Mouse (Mus musculus) brain, adult 2 months (tissue): ENCODE measurements around the gene Cfap221.

Source experiments
- DNase-seq: peaks from one replicate; pipeline ENCODE4 v3.0.0; 2011; ENCODE audit warnings: low read depth, low spot score

Gene Cfap221

DNA sequence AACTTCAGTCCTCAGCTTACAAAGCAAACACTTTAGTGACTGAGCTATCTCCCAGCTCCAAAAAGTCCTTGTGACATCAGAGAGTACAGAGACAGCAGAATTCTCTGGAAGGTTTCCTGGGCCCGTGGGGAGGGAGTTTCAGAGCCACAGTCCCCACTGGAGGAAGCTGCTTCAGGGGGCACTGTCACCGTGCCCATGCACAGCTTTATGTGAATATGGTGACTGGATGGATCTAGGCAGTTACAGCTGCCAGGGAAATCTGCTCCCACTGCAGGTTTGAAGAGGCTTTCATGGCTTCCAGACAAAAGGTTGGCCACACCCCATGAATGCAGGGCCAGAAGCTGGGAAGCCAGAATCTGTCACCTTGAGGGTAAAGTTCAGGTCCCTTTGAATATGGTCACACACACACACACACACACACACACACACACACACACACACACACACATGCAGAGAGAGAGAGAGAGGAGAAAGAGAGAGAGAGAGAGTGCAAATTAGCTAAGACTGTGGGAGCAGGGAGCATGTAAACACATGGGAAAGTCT, 89.8 kb downstream of the Cfap221 start:
- DNase-seq: no peak

DNA sequence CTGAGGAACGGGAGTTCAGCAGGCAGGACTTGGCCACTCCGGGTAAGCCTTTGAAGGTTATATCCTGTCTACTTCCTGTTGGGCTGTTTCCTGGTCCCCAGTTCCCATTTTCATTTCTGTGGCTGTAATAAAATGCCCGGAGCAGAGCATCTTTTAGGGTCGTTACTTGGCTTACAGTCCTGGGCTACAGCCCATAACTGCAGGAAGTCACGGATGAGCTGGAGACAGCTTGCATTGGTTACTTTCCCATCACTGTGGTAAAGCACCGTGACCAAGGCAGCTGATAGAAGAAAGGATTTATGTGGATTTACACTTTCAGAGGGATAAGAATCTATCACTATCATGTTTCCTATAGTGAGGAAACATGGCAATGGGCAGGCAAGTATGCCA, 93.8 kb downstream of the Cfap221 start:
- no peak for DNase-seq

- DNase-seq: peak; percentile 86
Measured at GRCm38 (mm10) chr1:119902551-119903230, 94.3 kb downstream of the Cfap221 start.

GRCm38 (mm10) chr1:119899195-119900123, 97.6 kb downstream of the Cfap221 start:
- DNase-seq: peak; percentile 72

DNA sequence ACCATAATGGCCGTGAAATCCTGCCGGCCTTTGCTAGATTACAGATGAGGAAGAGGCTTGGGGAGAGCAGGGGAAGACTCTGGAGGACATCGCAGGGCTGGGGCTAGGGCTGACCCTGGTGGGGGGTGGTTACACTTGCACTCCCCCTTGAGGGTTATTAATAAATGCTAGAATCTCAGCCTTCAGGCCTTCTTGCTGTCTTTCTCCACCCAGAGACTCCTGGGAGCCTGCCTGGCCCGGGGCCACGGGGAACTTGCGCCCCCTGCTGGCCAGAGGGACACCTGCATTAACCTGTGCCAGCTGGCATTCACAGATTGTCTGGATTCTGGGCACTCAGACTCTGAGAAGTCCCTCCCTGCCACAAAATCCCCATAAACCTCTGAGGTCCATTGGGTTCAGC, 102.1 kb downstream of the Cfap221 start:
- peak; percentile 80 for DNase-seq

DNA sequence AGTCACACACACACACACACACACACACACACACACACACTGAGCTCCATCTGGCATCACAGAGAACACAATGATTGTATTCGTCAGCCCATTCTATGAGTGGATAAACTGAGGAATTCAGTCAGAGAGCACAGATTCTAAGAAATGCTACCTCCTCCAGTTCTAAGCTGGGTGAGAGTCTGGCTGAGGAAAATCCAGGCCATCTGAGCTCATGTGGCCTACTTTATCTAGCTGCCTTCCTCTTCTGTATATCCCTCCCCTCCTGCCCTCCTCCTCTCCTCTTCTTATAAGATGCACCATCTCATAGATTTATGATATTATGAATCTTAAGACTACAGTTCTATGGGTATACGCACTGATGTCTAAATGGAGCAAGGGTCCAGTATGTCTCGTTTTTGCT, 103.4 kb downstream of the Cfap221 start:
- DNase-seq: peak; percentile 66

GRCm38 (mm10) chr1:119892933-119893332, 104.1 kb downstream of the Cfap221 start:
- no peak for DNase-seq

- DNase-seq: peak; percentile 66
Measured at GRCm38 (mm10) chr1:119891865-119892264, 105.2 kb downstream of the Cfap221 start.

DNA sequence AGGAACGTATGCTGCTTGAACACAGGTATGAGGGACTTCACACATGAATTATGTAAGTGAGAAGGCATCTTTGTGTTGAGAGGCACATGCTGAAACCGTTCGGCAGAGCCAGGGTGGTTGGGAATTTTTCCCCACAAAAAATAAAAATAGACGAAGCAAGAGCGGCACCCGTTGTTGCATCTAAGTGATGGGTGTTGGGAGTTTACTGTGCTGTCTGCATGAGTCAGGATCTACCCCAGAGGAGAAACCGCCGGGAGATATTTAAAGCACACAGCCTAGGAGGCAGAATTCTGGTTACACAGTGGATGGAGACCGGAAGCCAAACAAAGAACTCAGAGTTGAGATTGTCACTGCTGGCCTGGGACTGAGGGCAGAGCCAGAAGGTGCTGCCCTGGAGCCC, 105.9 kb downstream of the Cfap221 start:
- DNase-seq: peak; percentile 87

DNA sequence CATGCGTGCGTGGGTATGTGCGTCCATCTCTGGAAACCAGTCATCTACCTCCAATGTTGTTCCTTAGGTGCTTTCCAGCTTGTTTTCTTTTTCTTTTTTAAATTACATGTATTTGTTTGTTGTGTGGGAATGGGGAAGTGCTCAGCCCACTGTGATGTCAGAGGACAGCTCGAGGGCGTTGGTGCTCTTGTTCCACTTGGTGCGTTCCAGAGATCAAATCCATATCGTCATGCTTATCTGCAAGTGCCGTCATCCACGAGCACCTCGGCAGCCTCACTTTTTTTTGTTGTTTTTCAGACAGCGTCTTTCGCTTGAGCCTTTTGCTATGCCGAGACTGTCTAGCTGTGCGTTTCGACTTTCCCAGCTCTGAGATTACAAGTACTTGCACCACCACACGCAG, 107.7 kb downstream of the Cfap221 start:
- DNase-seq: no peak

- peak; percentile 51 for DNase-seq
Measured at GRCm38 (mm10) chr1:119886320-119886719, 110.7 kb downstream of the Cfap221 start.

DNA sequence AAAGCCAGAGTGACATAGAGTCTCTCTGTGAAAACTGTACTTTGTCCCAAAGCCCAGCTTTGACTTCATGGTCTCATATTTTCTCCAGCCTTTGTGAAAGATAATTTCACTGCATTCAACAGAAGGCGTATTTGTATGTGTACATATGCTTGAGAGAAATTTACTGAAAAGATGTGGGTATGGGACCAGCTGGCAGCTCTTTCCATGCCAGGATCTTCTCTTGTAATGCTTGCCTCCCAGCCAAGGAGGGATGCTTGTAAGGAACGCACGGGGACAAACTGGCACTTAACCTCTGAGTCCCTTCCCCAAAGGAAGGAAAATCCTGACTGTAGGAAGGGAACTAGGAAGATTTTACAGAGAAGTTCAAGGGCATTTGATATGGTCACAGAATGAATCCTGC, 112.8 kb downstream of the Cfap221 start:
- peak; percentile 86 for DNase-seq

DNA sequence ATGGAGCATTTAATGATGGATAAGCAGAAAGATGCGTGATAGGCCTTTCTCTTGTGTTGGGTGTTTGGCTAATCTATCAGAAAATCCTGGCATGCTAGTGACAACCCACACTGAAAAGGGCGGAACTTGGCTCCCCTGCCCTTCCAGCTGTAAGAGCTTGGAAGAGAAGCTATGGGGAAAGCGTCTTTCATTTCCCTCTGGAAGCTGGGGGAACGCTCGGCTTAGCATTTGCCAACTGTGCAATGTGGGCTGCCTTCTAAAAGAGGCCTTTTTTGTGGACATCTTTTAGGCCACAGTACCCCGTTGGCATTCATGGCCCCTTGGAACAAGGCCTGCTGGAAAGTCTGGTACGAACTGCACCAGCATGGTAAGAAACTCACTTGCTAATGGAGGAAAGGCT, 118.1 kb downstream of the Cfap221 start:
- DNase-seq: peak; percentile 84

- DNase-seq: no peak
Measured at GRCm38 (mm10) chr1:119877469-119877868, 119.6 kb downstream of the Cfap221 start.
